Mouse (Mus musculus) heart, embryonic 12.5 days (tissue): ENCODE data around the gene Cep70. TPM values are rescaled to one million over a fixed set of nuclear protein-coding genes. Genes with fewer than 3 reads are reported as not detected.

ENCODE experiments used
- ATAC-seq: fragments of 200-750 bp; cut with Nextera tagmentation; 2 replicates; pipeline ENCODE4 v1.8.0; 2017; ENCODE audit warnings: moderate TSS enrichment, moderate library complexity; ENCODE audit not compliant: insufficient number of reproducible peaks, low FRiP score
- H3K27ac ChIP-seq: fragments of 300-500 bp; sonication (generic); 2 replicates; pipeline ENCODE4 v1.5.1; 2016; ENCODE audit warnings: mild to moderate bottlenecking, moderate library complexity; ENCODE audit not compliant: poor library complexity, severe bottlenecking
- H3K27me3 ChIP-seq: fragments of 300-500 bp; sonication (generic); replicated peaks from 2 replicates; pipeline ENCODE4 v1.6.1; 2016; ENCODE audit warnings: mild to moderate bottlenecking, moderate library complexity
- H3K36me3 ChIP-seq: fragments of 300-500 bp; sonication (generic); 2 replicates; pipeline ENCODE4 v1.6.1; 2016; ENCODE audit warnings: mild to moderate bottlenecking, moderate library complexity
- H3K4me1 ChIP-seq: fragments of 300-500 bp; sonication (generic); replicated peaks from 2 replicates; pipeline ENCODE4 v1.6.1; 2016; ENCODE audit warnings: mild to moderate bottlenecking
- H3K4me2 ChIP-seq: fragments of 300-500 bp; sonication (generic); 2 replicates; pipeline ENCODE4 v1.6.1; 2016; ENCODE audit warnings: mild to moderate bottlenecking, moderate library complexity
- H3K4me3 ChIP-seq: fragments of 300-500 bp; sonication (generic); 2 replicates; pipeline ENCODE4 v1.5.1; 2016; ENCODE audit warnings: mild to moderate bottlenecking
- H3K9ac ChIP-seq: fragments of 300-500 bp; sonication (generic); 2 replicates; pipeline ENCODE4 v1.6.1; 2016; ENCODE audit warnings: mild to moderate bottlenecking, moderate library complexity
- H3K9me3 ChIP-seq: fragments of 300-500 bp; sonication (generic); replicated peaks from 2 replicates; pipeline ENCODE4 v1.6.1; 2016; ENCODE audit warnings: mild to moderate bottlenecking, moderate library complexity
- WGBS: fragments of 180-500 bp; shearing (Covaris S2); methylation state at CpG from one replicate; pipeline ENCODE4 v1.1.7; 2016; 5-methylcytosine and 5-hydroxymethylcytosine counted together
- polyA plus RNA-seq: library from polyadenylated mRNA; unstranded; fragments of >200 nt; fragmentation: Nextera tagmentation; extraction: Ambion mirVana; gene quantifications from 2 replicates; pipeline ENCODE4 v1.2.1, GENCODE M21; 2016

The Cep70 gene
- polyA plus RNA-seq, 1 experiment from 2014 or later = 28.6 TPM

DNA sequence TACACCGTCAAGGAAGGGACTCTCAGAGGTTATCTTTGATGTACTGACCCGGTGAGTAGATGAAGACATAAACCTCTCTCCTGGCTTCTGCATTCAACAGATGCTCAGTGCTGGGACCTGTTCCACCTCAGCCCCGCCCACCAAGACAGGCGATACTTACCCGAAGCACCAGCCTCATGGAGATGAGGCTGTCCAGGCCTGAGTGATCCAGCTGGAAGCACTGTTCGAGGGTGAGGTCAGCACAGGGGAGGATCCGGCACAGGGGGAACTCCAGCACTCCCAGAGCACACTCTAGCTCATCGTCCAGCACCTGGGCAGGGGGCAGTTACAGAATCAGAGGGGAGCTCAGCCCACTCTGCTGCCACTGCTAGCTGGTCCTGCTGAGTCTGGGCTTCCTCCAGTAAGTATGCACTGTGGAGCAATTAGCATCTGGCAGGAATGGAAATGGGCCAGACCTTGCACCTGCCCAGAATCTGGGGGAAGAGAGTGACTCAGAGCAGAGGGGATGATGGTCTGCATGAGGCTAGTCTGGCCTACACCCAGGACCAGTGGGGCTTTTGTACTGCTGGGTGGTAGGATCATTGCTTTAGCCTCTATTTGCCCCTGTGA, 76.3 kb downstream of the Cep70 start:
- Histone ChIP-seq H3K9me3 (no peaks in the 10 kb centered on the region), H3K36me3 (no peaks in the 10 kb centered on the region), H3K27ac (no peak overlapping the region), H3K4me1 (no peaks in the 10 kb centered on the region), H3K27me3 (peaks cover 9% of the 10 kb centered on the region; the same call in 1 of the 2 replicates), H3K4me3 (no peak overlapping the region), H3K9ac (no peak overlapping the region), H3K4me2 (no peak overlapping the region)
- ATAC-seq = no peak
- WGBS = 47% methylated on average over 8 of the region's 8 CpGs

DNA sequence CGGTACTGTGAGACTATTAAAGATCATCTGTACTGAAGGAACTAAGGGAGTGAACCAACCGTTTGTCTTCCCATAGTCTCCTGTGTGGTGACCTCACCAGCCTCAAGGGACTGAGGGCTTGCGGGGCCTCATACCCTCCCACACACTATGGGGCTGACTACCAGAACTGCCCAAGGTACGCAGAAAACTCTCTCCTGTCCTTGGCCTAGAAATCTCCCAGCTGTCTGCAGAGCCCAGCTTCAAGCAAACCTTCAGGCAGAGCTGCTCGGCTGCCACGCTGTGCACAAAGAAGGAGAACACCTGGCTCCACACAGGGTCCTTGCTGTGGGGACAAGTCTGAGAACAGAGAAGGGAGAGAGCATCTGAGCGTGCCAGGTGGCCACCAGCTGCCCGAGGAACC, 76.8 kb downstream of the Cep70 start:
- no peak for ATAC-seq
- Histone ChIP-seq H3K9me3 (no peaks in the 10 kb centered on the region), H3K27ac (no peak overlapping the region), H3K4me2 (no peak overlapping the region), H3K36me3 (no peaks in the 10 kb centered on the region), H3K4me1 (no peaks in the 10 kb centered on the region), H3K9ac (no peak overlapping the region), H3K27me3 (peaks cover 9% of the 10 kb centered on the region; the same call in 1 of the 2 replicates), H3K4me3 (no peak overlapping the region)
- WGBS = 75% methylated on average over 8 of the region's 8 CpGs

DNA sequence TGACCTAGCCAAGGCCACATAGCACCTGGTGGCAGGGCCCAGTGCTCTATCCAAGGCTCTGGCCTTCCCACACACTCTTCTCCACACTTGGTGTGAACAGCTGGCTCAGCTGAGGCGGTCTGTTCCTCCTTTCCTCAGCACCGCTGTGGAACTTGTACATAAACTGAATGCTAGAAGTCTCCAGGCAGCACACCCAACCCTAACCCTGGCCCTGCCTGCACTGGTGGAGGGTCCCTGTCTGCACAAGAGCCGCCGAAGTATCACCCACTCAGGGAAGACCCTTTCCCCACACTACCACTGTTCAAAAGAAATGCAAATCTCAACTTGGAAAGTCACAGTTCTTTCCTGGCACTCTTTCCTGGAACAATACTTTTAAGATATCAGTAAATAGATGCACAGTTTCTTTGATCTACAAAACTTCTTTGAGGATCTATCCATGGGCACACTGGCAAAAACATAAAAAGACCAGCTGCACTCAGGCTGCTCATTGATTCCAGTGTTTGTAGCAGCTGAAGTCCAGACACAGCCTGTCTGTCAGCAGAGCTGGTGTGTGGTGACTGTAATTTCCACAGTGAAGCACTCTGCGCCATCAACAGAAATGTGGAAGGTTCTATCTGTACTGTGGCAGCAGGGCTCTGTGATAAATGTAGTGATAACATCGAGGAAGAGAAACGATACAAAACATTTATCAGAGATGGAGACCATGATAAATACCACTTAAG, 82.2 kb downstream of the Cep70 start:
- H3K4me2 ChIP-seq = no peak overlapping the region
- no peak for ATAC-seq
- H3K27ac ChIP-seq = no peak overlapping the region
- H3K27me3 ChIP-seq = 0 out of 2 replicates have a peak, but pooled peaks cover 14% of the 10 kb centered on the region
- no peaks in the 10 kb centered on the region for H3K4me1 ChIP-seq
- 65% methylated on average over 7 of the region's 7 CpGs for WGBS
- H3K9ac ChIP-seq = no peak overlapping the region
- H3K36me3 ChIP-seq = no peaks in the 10 kb centered on the region
- H3K4me3 ChIP-seq = no peak overlapping the region
- no peaks in the 10 kb centered on the region for H3K9me3 ChIP-seq

DNA sequence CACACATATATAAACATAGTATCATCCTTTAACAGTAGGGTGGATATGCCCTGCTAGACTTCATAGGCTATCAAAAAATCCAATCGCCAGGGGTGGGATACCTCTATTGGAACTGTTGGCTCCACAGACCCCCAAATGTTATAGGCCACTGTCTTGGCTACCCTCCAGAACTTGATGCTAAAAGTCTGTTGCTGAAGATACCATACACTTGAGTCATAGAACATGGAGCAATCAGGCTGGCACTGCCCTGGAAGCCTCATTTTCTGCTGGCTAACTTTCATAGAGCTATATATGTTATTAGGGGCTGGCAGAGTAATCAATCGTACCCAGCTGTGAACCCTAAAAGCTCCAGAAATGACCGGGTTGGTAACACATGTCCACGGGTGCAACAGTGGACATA, 82.8 kb downstream of the Cep70 start:
- 75% methylated on average over 4 of the region's 4 CpGs for WGBS
- Histone ChIP-seq H3K4me1 (no peaks in the 10 kb centered on the region), H3K36me3 (no peaks in the 10 kb centered on the region), H3K9me3 (no peaks in the 10 kb centered on the region), H3K4me2 (no peak overlapping the region), H3K27ac (no peak overlapping the region), H3K27me3 (0 out of 2 replicates have a peak, but pooled peaks cover 10% of the 10 kb centered on the region), H3K9ac (no peak overlapping the region), H3K4me3 (no peak overlapping the region)
- ATAC-seq = no peak

DNA sequence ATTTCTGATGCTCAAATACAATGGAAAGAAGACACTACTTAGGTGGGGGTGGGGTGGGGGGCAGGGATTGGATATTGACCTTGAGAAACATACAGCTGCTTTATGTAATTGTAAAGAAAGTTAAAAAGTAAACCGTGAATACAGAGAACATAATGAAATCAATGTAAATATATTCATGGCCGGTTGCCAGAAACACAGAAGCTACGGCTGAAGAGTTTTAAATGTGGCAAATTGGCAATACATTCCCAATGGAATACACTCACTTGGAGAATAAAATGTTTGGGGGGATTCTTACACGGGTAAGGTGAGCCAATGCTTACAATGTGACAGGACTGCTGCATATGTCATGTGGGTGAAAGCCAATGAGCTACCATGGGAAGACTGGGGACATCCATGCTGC, 83.7 kb downstream of the Cep70 start:
- Histone ChIP-seq H3K9me3 (no peaks in the 10 kb centered on the region), H3K27me3 (0 out of 2 replicates have a peak, but pooled peaks cover 9% of the 10 kb centered on the region), H3K4me1 (no peaks in the 10 kb centered on the region), H3K27ac (no peak overlapping the region), H3K9ac (no peak overlapping the region), H3K4me3 (no peak overlapping the region), H3K4me2 (no peak overlapping the region), H3K36me3 (no peaks in the 10 kb centered on the region)
- no peak for ATAC-seq
- 76% methylated on average over 4 of the region's 4 CpGs for WGBS

DNA sequence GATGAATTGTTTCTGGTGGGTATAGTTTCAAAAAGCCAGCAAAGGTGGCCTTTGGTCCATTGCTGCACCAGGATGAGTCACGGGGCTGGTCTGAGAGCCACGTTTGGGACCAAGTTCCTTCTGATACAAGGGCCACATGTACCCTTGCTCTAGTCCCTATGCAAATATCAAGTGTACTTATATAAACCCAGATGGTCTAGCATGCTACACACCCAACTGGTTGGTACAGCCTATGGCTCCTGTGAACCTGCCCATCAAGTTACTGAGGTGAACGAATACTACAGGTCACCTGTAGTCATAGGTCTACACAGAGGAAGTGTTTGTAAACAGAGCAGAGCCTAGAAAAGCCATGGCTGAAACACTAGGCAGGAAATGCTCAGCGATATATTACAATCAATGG, 93.4 kb downstream of the Cep70 start:
- 83% methylated on average over 4 of the region's 4 CpGs for WGBS

DNA sequence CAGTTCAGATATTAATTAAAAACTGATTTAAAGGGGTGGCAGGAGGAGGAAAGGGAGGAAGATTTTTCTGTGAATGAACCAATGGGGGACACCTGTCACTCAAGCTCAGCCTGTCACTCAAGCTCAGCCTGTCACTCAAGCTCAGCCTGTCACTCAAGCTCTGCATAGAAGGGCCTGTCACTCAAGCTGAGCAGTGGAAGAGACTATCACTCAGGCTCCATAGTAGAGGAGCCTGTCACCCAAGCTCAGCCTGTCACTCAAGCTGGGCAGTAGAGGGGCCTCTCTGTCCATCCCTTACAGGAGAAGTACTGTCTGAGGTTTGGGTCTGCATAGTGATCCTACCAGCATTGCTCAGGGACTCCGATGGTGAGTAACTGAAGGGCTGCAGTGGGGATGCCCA, 95.1 kb downstream of the Cep70 start:
- no peak overlapping the region for H3K27ac ChIP-seq
- no peak for ATAC-seq

More for the DNA sequence above, 93.4 kb downstream of the Cep70 start:
- Histone ChIP-seq H3K4me3 (no peak overlapping the region), H3K36me3 (no peaks in the 10 kb centered on the region), H3K4me2 (no peak overlapping the region), H3K27ac (no peak overlapping the region), H3K9ac (no peak overlapping the region), H3K9me3 (no peaks in the 10 kb centered on the region), H3K4me1 (peaks cover 7% of the 10 kb centered on the region), H3K27me3 (peaks cover 3% of the 10 kb centered on the region; the same call in 1 of the 2 replicates)
- no peak for ATAC-seq

DNA sequence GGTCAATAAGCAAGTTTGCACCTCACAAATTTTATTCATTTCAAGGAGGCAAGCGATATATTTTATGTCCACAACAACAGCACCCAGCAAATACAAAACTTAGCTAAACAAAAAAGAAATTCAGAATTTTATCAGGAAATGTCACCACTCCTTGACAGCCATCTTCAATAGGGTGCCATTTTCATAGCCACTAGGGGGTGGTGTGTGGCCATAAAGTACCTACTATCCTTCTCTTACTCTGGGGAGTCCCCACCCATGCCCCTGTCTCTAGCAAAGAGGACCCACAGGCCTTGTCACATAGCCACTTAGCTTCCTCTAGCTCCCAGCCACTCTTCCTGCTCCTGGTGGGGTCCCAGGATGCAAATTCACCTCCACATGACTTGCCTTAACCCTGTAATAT, 96.0 kb downstream of the Cep70 start:
- no peak for ATAC-seq
- Histone ChIP-seq H3K4me1 (peaks cover 13% of the 10 kb centered on the region), H3K27ac (no peak overlapping the region), H3K9me3 (0 out of 2 replicates have a peak, but pooled peaks cover 3% of the 10 kb centered on the region), H3K4me3 (no peak overlapping the region), H3K36me3 (no peaks in the 10 kb centered on the region), H3K4me2 (no peak overlapping the region), H3K9ac (no peak overlapping the region), H3K27me3 (peaks cover 5% of the 10 kb centered on the region; the same call in 1 of the 2 replicates)
- 82% methylated on average over 1 of the region's 1 CpGs for WGBS

More for the DNA sequence above, 95.1 kb downstream of the Cep70 start:
- Histone ChIP-seq H3K9ac (no peak overlapping the region), H3K4me2 (no peak overlapping the region), H3K27me3 (peaks cover 3% of the 10 kb centered on the region; the same call in 1 of the 2 replicates), H3K9me3 (0 out of 2 replicates have a peak, but pooled peaks cover 3% of the 10 kb centered on the region), H3K36me3 (no peaks in the 10 kb centered on the region), H3K4me1 (peaks cover 13% of the 10 kb centered on the region), H3K4me3 (no peak overlapping the region)
- WGBS = 88% methylated on average over 1 of the region's 1 CpGs

DNA sequence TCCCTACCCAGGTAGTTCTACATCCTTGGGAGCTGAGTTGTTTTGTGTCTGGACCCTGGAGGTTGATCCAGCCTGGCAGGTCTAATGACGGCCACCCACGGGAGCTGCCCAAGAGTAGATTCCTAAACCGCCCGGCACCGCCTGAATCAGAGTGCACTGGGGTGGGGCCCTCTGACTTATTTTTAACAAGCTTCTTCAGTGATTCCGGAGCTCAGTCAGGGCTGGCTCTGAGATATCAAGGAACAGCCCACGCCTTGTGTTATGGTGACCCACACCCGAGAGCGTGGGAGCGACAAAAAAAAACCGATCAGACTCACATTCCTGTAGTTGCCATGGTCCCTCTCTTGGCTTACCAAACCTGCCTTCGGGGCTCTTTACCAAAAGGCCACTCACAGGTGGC, 97.0 kb downstream of the Cep70 start:
- 0 out of 2 replicates have a peak, but pooled peaks cover 3% of the 10 kb centered on the region for H3K9me3 ChIP-seq
- H3K4me3 ChIP-seq = no peak overlapping the region
- H3K36me3 ChIP-seq = no peaks in the 10 kb centered on the region
- 47% methylated on average over 12 of the region's 12 CpGs for WGBS
- H3K27ac ChIP-seq = no peak overlapping the region
- peaks cover 13% of the 10 kb centered on the region for H3K4me1 ChIP-seq
- H3K9ac ChIP-seq = no peak overlapping the region
- H3K27me3 ChIP-seq = peaks cover 7% of the 10 kb centered on the region; the same call in 1 of the 2 replicates
- ATAC-seq = no peak
- no peak overlapping the region for H3K4me2 ChIP-seq

DNA sequence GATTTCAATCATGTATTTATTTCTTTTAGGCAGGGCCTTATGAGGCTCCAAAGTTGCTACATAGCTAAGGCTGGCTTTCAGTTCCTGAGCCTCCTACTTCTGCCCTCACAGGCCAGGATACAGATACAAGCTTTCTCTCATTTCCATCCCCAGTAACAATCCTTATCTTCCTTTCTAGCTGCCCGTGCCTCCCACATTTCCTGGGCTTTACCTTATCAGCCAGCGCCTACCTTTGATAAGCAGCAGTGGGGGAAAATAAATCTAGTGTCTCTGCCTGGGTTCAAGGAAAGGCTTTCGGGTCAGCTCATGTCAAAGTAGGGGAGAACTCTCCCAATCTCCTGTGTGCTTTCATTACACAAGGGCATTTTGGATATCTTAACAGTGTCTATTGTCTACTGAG, 98.4 kb downstream of the Cep70 start:
- Histone ChIP-seq H3K27me3 (peaks cover 4% of the 10 kb centered on the region; the same call in 1 of the 2 replicates), H3K4me1 (peaks cover 13% of the 10 kb centered on the region), H3K9me3 (0 out of 2 replicates have a peak, but pooled peaks cover 3% of the 10 kb centered on the region), H3K9ac (no peak overlapping the region), H3K4me3 (no peak overlapping the region), H3K4me2 (no peak overlapping the region), H3K27ac (no peak overlapping the region), H3K36me3 (no peaks in the 10 kb centered on the region)
- ATAC-seq = no peak
- 7% methylated on average over 3 of the region's 3 CpGs for WGBS

DNA sequence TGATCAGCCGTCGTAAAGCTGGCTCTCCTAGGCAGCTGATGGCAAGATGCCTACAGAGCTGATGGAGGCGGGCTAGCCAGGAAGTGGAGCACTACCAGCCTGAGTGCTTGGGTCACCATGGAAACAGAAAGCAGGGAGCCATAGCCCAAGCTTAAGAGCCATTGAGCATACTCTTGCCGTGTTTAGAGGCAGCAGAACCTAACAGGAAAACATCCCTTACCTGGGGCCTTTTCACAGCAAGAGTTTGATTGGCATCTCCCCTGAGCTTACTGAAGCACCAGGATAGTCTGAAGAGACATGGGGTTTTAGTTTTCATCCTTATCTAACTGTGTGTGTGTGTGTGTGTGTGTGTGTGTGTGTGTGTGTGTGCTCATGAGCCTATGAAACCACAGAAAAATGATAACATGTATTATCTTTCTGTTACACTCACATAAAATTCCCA, 102.2 kb downstream of the Cep70 start:
- H3K4me2 ChIP-seq = no peak overlapping the region
- no peak for ATAC-seq
- H3K27ac ChIP-seq = no peak overlapping the region
- 0 out of 2 replicates have a peak, but pooled peaks cover 3% of the 10 kb centered on the region for H3K9me3 ChIP-seq
- peaks cover 7% of the 10 kb centered on the region for H3K4me1 ChIP-seq
- 0 out of 2 replicates have a peak, but pooled peaks cover 4% of the 10 kb centered on the region for H3K27me3 ChIP-seq
- 43% methylated on average over 4 of the region's 4 CpGs for WGBS
- no peak overlapping the region for H3K9ac ChIP-seq
- H3K36me3 ChIP-seq = no peaks in the 10 kb centered on the region
- no peak overlapping the region for H3K4me3 ChIP-seq
